Mouse (Mus musculus) left cerebral cortex, postnatal 10 days (tissue): ENCODE measurements around the gene Ostf1. TPM values are rescaled to one million over a fixed set of nuclear protein-coding genes. Genes with fewer than 3 reads are reported as not detected.

Experiments
- DNase-seq, 2 experiments: peaks; one replicate each; pipeline ENCODE4 v3.0.0; 2021 to 2022; ENCODE audit warnings: low spot score in 2 of 2, mixed read lengths in 1 of 2; ENCODE audit errors: extremely low spot score in 1 of 2
- intact Hi-C: fragments of 180-260 bp; cut with DNase I; formaldehyde crosslinking; loops from one replicate; pipeline ENCODE4 v1.15.1; 2025
- total RNA-seq, 2 experiments: library from RNA; stranded (reverse); gene quantifications; 2 replicates each; pipeline ENCODE4 v1.2.3; 2021

Gene Ostf1
- total RNA-seq, 2 experiments from 2014 or later = 19.6 to 20.5 TPM

DNA sequence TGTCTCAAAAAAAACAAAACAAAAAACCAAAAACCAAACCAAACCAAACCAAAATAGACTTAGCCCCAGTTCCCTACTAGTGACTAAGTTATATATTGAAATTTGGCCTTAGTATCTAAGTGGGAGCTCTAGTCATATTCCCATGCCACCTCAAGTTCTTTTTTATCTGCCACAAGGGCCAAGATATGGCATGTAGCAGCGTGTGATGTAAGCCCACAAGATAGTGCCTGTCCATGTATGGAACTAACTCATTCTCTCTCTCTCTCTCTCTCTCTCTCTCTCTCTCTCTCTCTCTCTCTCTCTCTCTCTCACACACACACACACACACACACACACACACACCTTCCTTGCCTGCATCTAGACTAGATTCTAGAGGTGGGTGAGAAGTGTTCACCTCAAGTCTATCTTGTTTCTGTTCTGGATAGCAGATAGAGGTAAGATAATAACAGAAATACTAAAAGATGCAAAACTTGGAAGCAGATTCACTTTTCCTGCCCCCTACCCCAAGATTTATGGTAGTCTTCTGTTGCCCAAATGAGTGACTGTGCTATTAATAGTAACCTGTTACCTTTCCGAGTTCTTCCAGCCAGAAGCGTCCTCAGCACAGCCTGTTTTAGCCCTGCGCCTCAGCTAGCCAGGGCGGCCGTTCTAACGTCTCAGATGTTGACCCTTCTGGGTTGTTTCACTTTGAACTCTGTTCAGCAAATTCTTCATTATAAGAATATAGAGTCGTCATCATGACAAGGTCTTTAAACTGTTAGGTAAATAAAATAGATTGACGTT is 16.3 kb upstream of the Ostf1 start:
- DNase-seq = no peak
- intact Hi-C loops = no loop called here

- intact Hi-C loops = no loop called here
- no peak for DNase-seq
Observed at GRCm38 (mm10) chr19:18646853-18647420, 15.3 kb upstream of the Ostf1 start.

DNA sequence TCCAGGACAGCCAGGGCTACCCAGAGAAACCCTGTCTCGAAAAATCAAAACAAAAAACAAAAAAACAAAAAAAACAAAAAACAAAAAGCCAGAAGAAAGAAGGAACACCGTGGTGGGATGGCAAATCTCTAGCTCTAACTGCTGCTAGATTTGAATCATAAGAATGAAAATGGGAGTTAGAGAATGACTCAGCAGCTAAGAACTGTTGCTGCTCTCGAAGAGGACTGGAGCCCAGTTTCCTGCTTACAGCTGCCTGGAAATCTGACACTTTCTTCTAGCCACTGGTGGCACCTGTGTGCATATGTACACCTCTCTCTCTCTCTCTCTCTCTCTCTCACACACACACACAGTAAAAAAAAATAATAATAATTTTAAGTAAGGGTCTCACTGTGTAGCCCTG is 14.8 kb upstream of the Ostf1 start:
- DNase-seq = no peak
- intact Hi-C loops = no loop called here

DNA sequence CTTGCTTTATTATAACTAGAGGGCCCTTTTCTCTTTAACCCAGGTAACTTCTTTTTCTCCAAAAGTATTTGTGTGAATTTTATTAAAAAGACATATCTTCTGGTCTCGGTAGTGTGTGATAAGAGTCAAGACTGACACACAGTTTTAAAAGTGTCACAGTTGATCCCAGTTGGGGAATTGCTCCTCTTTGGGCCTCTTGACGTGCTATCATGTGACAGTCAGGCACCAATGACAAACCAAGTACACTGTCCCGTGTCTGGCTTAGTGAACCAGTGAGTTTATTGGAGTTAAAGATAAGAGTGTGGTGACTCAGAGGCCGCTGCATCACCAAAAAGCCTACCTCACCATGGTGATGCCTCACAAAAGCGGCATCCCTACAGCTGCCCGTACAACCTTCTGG is 12.5 kb upstream of the Ostf1 start:
- DNase-seq = no peak
- intact Hi-C loops = no loop called here

GRCm38 (mm10) chr19:18643411-18643810 is 11.8 kb upstream of the Ostf1 start:
- intact Hi-C loops = no loop called here

GRCm38 (mm10) chr19:18641001-18641400 is 9.4 kb upstream of the Ostf1 start:
- no peak for DNase-seq
- intact Hi-C loops = no loop called here

More at GRCm38 (mm10) chr19:18643411-18643810, 11.8 kb upstream of the Ostf1 start:
- no peak for DNase-seq

DNA sequence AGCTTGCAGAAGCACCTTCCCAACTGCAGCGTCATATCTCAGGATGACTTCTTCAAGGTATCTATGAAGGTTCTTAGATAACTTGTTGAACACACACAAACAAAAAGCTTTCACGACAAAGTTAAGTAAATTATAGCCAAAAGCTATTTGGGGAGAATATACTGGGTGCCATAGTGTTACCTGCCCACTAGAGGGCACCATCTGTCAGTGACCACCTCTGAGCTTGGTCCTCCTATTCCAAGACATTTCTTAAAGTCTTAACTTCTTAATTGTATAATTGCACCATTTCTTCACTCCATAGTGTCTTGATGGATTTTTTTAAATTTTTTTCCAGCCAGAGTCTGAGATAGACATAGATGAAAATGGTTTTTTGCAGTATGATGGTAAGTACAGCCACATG is 7.9 kb upstream of the Ostf1 start:
- intact Hi-C loops = no loop called here
- no peak for DNase-seq

DNA sequence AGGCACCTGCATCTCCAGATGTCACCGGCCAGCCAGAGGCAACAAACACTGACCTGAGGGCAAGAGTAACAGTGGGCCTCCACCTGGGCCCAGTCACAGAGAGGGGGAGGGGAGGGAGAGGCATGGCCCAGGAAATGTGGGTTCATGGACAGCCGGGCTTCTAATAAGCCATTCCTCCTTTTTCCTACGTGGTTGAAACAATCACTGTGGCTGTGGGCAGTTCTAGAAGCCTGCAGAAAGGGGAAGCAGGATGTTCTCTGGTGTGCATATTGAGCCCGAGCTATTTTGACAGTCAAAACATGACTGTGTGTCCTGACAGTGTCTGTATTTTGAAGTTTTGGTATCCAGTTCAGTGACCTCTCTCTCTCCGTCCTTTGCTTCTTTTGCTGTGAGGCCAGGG is 7.3 kb upstream of the Ostf1 start:
- no peak for DNase-seq
- intact Hi-C loops = no loop called here

GRCm38 (mm10) chr19:18637954-18638353 is 6.3 kb upstream of the Ostf1 start:
- intact Hi-C loops = no loop called here

DNA sequence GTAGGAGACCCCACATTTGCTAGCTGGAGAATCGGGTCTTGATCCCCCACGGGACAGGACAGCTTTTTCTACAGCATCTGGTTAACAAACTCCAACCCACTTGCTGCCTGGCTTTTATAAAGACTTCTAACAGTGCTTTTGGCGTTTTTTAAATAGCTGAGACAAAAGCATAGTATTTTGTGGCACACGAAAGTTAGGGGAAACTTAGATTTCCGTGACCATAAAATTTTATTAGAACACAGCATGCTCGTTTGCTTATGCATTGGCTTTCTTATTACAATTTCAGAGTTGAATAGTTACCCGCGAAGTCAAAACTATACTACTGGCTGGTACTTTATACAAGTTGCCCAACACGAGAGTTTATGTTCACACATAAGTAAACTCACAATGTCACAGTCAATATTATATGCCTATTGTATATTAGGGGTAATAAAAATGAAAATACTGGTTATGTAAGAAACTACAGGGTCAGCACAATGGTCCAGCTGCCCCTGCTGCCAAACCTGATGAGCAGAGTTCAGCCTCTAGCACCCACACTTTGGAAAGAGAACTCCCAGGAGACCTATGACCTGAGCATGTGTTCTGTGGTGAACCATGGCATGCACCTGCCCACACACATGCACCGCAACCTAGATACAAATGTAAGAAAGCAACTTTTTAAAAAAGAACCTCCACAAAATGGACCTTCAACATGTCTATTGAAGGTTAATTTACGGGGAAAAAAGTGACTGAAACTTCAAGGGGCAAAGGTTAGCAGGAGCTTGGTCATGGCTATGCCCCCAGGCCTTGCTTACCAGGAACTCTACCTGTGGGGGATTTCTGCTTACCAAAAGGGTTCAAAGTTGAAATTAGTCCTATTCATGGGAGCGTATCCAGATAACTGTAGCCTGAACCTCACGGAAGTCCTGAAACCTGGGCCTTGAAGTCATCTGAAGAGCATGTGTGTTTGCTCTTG is 885 bp upstream of the Ostf1 start:
- no peak for DNase-seq
- intact Hi-C loops = no loop called here

More at GRCm38 (mm10) chr19:18637954-18638353, 6.3 kb upstream of the Ostf1 start:
- no peak for DNase-seq

- intact Hi-C loops = no loop called here
- DNase-seq = peak; percentile 23 to 77
Observed at GRCm38 (mm10) chr19:18631161-18631643, 421 bp downstream of the Ostf1 start.

- peak in 1 of 2 experiments; percentile 37 for DNase-seq
- intact Hi-C loops = no loop called here
Observed at GRCm38 (mm10) chr19:18630221-18631119, 1.2 kb downstream of the Ostf1 start.

DNA sequence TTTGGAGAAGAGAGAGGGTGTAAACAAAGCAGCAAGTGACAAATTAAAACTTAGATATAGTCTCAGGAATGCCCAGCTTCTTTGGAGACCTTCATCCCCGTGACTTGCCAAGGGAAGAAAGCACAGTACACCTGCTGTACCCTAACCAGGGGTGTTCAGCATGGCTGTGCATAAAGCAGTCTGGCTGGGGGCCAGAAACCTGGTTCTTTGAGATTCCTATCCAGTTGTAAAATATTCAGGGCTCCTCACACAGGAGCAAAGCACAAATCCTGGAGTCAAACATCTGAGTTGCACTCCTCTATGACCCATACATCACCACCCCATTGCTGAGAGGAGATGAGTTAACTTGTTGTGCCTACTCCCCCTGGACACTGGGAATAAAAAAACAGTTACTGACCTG is 2.0 kb downstream of the Ostf1 start:
- DNase-seq = peak in 1 of 2 experiments; percentile 42
- intact Hi-C loops = no loop called here

- intact Hi-C loops = no loop called here
Observed at GRCm38 (mm10) chr19:18623894-18624293, 7.7 kb downstream of the Ostf1 start.

GRCm38 (mm10) chr19:18619691-18620090 is 11.9 kb downstream of the Ostf1 start:
- intact Hi-C loops = no loop called here
- DNase-seq = no peak

More at GRCm38 (mm10) chr19:18623894-18624293, 7.7 kb downstream of the Ostf1 start:
- no peak for DNase-seq

DNA sequence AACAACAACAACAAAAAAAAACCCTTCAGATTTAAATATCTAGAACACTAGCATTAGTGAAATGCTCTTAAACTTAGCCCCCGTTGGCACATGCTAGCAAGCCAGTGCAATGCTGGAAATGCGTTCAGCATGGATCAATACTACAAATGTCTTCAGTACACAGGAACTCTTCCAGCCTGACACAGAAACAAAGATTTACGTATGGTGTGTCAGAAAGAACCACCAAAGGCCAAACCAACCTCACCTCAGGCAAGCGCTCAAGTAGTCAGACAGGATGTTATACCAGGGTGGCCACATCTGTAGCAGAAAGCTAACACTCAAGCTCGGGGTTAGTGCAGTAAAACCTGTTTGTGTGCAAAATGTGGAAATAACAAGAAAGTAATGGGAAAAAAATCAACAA is 12.6 kb downstream of the Ostf1 start:
- DNase-seq = no peak
- intact Hi-C loops = no loop called here

DNA sequence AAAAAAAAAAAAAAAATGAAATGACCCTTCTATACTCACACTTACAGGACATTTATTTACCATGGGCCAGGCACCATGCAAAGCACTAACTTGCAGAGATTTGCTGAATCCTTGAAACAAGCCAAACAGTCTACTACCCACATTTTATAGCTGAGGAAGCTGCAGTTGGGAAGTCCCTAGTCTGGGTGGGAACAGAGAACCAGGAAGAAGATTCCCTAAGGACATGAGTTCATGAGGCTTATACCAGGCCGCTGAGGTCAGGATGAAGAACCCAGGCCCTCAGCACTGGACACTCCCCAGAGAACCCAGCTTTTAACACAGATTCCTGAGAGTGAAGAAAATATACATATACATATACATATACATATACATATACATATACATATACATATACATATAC is 14.1 kb downstream of the Ostf1 start:
- no peak for DNase-seq
- intact Hi-C loops = no loop called here

DNA sequence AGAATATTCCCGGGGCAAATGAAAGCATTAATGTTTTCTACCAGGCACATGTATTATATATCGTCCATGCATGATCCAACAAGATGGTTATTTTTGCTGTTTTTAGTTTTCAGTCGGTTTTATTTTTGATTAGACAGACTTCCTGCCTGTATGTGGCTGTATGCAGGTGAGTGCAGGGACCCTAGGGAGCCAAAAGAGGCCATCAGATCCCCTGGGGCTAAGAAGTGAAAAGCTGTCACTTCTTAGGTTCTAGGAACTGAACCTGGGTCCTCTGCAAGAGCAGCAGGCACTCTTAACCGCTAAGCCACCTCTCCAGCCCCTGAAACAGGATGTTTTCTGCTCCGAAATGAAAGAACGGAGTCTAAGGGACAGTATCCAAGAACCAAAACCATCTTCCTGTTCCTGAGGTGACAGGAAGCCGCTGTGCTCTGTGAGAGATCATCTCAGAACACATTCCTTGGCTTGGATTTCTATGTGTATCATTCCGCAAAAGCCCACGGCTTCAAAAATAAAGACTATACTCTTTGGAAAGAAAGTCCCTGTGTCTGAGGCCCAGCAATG is 15.9 kb downstream of the Ostf1 start:
- intact Hi-C loops = no loop called here
- DNase-seq = no peak
